Mouse (Mus musculus) spleen, postnatal 14 days (tissue): Measurements from ENCODE around the gene Cdkn2aip.

ENCODE experiments used
- DNase-seq, 2 experiments: peaks; one replicate each; pipeline ENCODE4 v3.0.0; 2021 to 2022; ENCODE audit warnings: low spot score in 2 of 2

The Cdkn2aip gene

GRCm38 (mm10) chr8:47713761-47714745 is at the start of gene Cdkn2aip:
Gene Cdkn2aip (minus strand): TSS chr8:47713932.
- DNase-seq = peak; percentile 88 to 92

- DNase-seq = no peak
These were observed 49.5 kb upstream of the Cdkn2aip start for GRCm38 (mm10) chr8:47763194-47763593.

- no peak for DNase-seq
These were observed 47.0 kb upstream of the Cdkn2aip start for GRCm38 (mm10) chr8:47760685-47761084.

- DNase-seq = no peak
These were observed 46.5 kb upstream of the Cdkn2aip start for GRCm38 (mm10) chr8:47760186-47760585.

DNA sequence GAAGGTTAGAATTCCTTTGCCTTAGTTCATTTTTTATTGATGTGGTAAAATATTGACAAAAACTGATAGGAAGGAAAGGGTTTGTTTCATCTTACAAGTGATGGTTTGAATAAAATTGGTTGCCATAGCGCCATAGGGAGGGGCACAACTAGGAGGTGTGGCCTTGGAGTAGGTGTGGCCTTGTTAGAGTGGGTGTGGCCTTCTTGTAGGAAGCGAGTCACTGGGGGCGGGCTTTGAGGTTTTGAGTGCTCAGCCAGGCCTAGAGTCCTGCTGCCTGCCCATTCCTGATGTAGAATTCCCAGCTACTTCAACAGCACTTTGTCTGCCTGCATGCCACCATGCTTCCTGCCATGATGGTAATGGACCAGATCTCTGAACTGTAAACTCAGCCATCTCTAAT is 39.4 kb upstream of the Cdkn2aip start:
- no peak for DNase-seq

GRCm38 (mm10) chr8:47750096-47750495 is 36.4 kb upstream of the Cdkn2aip start:
- DNase-seq = no peak

- DNase-seq = no peak
These were observed 35.8 kb upstream of the Cdkn2aip start for GRCm38 (mm10) chr8:47749491-47749890.

DNA sequence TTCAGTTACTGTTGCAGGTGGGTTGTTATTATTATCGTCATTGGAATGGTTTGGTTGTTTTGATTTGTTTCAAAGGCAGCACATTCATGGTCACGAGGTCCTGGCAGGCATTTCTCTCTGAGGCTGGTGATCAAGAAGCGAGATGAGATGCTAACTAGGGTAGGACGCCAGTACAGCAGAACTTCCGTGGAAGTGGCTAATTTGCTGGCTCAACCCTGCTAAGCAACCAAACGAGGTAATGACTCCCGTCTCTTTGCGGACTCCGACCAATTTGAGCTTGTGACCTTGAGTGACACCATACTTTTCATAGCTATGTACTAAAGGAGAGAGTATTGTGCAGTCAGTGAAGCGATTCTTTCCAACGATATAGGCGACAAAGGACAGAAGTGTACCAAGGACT is 32.6 kb upstream of the Cdkn2aip start:
- no peak for DNase-seq

- DNase-seq = no peak
These were observed 32.1 kb upstream of the Cdkn2aip start for GRCm38 (mm10) chr8:47745848-47746247.

DNA sequence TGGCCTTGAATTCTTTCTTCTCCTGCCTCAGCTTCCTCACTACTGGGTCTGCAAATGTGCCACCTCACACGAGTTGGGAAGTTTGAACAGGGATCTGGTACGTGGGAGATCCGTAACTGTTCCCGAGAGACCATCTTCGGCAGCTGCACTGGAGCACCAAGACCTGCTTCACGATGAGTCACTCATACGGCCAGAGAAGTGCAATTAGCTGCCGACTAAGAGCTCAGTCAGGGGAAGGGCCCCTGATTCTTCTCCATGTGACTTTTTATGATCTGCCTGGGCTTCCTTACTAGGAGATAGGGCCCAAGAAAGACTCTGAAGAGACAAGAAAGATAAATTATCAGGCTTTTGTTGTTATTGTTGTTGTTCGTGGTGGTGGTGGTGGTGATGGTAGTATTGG is 31.1 kb upstream of the Cdkn2aip start:
- DNase-seq = no peak

GRCm38 (mm10) chr8:47743419-47743818 is 29.7 kb upstream of the Cdkn2aip start:
- DNase-seq = peak; percentile 20 to 39

GRCm38 (mm10) chr8:47742992-47743391 is 29.3 kb upstream of the Cdkn2aip start:
- DNase-seq = no peak

- DNase-seq = no peak
These were observed 28.6 kb upstream of the Cdkn2aip start for GRCm38 (mm10) chr8:47742372-47742771.

GRCm38 (mm10) chr8:47737120-47737519 is 23.4 kb upstream of the Cdkn2aip start:
- no peak for DNase-seq

- DNase-seq = no peak
These were observed 15.6 kb upstream of the Cdkn2aip start for GRCm38 (mm10) chr8:47729324-47729723.

DNA sequence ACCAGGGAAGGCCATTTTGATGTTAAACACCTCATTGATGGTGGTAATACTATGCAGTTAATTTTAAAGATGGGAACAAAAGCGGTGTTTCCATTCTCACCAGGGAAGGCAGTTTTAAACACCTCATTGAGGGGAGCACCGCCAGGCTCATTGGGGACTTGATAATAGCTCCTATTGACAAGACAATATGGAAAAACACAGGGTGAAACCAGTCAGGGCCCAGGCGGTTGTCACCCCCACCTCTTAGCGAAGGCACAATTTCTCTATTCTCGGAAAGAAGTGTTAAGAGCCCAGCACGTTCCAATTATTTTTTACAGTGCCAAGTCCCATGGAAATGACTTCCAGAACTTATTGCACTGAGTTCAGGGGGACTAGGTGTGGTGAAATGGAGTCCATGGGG is 13.2 kb upstream of the Cdkn2aip start:
- no peak for DNase-seq

DNA sequence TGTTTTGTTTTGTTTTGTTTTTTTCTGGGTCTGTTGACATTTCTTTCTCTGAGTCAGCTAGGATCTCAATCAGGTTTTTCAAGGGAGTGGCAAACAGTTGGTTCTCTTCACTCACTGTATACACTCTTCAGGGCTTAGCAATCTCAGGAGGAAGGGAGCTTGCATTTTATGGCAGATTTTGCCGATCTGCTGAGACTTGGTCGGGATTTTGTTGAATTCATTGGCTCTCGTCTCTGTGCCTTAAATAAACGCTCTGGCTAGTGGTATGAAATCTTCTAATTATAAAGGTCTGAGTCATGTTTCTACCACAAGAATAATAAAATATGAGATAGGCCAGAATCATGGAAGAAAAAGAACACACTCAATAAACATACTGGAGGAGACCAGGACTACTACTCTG is 7.9 kb upstream of the Cdkn2aip start:
- DNase-seq = no peak

DNA sequence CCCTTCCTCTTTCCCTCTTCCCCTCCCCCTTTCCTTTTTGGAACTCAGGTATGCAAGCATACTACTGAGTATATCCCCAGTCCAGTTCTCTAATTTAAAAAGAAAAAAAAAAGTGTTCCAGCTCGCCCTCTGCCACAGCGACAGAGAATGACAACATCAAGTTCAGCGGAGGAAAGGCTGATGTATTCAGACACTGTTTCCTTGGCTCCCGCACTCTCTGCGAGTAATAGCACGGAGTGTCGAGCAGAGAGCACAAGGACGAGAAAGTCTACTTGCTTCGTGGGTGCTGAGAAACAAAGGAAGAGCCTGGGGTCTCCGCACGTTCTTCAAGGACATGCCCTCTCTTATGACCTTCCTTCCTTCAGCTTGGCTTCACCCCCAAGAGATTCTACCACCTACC is 4.9 kb upstream of the Cdkn2aip start:
- DNase-seq = no peak

- DNase-seq = peak in 1 of 2 experiments; percentile 24
These were observed 515 bp downstream of the Cdkn2aip start for GRCm38 (mm10) chr8:47713171-47713663.

- no peak for DNase-seq
These were observed 5.6 kb downstream of the Cdkn2aip start for GRCm38 (mm10) chr8:47708106-47708505.

GRCm38 (mm10) chr8:47706746-47707145 is 7.0 kb downstream of the Cdkn2aip start:
- DNase-seq = no peak

DNA sequence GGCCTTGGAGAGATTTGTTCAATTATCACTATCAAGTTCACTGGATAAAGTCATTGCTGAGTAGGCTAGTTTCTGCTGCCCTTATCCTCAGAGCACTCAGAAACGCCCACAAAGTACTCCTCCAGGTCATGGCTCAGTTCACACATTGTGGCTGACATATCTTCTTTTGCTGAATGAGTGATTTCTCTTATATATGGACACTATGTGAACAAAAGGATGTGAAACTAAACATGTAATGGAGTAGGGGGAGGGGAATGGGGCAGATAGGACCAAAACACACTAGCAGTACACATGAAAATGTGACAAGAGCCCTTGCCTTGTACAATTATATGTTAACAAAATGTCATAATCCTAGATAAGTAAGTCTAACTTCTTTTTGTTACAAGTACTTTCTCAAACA is 11.4 kb downstream of the Cdkn2aip start:
- no peak for DNase-seq

DNA sequence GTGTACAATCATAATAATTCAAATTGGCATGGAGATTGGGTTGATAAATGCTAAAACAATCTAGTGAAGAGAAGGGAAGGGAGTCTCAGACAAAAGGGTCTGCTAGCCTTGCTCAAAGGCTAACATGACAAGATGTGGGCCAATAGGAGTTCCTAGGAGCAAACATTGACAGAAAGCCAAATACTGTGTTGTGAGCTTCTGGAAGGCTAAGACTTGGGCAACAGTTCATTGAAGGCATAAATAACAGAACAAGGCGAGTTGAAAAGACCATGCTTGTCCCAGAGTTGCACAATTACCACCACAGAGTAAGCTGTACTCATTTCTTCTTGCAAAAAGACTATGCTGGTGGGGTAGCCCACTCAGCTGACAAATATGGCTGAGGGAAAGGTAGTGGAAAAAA is 16.0 kb downstream of the Cdkn2aip start:
- DNase-seq = no peak
